Mouse (Mus musculus): ENCODE results near the gene Polr2e.
"Not testable (repeated sequence)": the region's sequence is repeated elsewhere in the genome, so short reads cannot be mapped to it uniquely, and the experiment has no call there.

GRCm38 (mm10) chr10:80054911-80055310, 15.3 kb upstream of the Polr2e start:
- not testable (repeated sequence) for TF ChIP-seq CTCF, EP300 (IDR thresholded peaks at IDR 0.05; ENCODE audit: low read depth)

All from liver, postnatal 0 days (tissue).